In genomic region chr5:45925879-45926410, GRCm38 (mm10) we compare ENCODE assay signal across 9 mouse cellular contexts.
DNase-seq lines count a peak whose midpoint lies in the region; ATAC-seq and TF ChIP-seq lines count a peak whose summit lies in the region.
"Had no signal": no experiment of that assay in that cellular context is flagged by ENCODE, and none has a peak within 500 bp of the region (broad histone marks: within the 10 kb centered on the region; RNA-seq: fewer than 3 reads in every experiment).

No protein-coding gene starts in this region.

- DNase-seq in heart, adult 18-20 months, result peak; percentile 19 to 30
- peak; percentile 40 for DNase-seq in B cell, adult 2 months
- DNase-seq in heart, postnatal 0 days (ENCODE audit: low spot score), result peak; percentile 10
- peak; percentile 1 for DNase-seq in lung, postnatal 25 days (ENCODE audit: low spot score)
- DNase-seq in right cerebral cortex, adult 18-20 months, result no peak

- 47% methylated on average over 9 of the region's 9 CpGs for WGBS in heart, embryonic 11.5 days (ENCODE audit: insufficient replicate concordance)
- WGBS in heart, postnatal 0 days, result 38% methylated on average over 9 of the region's 9 CpGs
- 80% methylated on average over 9 of the region's 9 CpGs for WGBS in forebrain, embryonic 12.5 days
- WGBS in midbrain, embryonic 15.5 days, result 79% methylated on average over 9 of the region's 9 CpGs

- H3K36me3 ChIP-seq in heart, embryonic 11.5 days (ENCODE audit: control insufficient read depth, insufficient read depth, low read length), result no peaks in the 10 kb centered on the region
- H3K36me3 ChIP-seq in heart, postnatal 0 days (replicated peaks; ENCODE audit: control insufficient read depth, insufficient read depth, low read length), result no peaks in the 10 kb centered on the region
- H3K36me3 ChIP-seq in forebrain, embryonic 12.5 days (replicated peaks), result no peaks in the 10 kb centered on the region
- H3K36me3 ChIP-seq in midbrain, embryonic 15.5 days (replicated peaks), result no peaks in the 10 kb centered on the region

- TF ChIP-seq EP300 in heart, postnatal 0 days (IDR thresholded peaks at IDR 0.05; ENCODE audit: low read depth), result peak; percentile 78

- H3K9ac ChIP-seq in heart, embryonic 11.5 days (ENCODE audit: low read depth, low read length), result no peak overlapping the region
- H3K9ac ChIP-seq in heart, postnatal 0 days (replicated peaks; ENCODE audit: low read depth, low read length), result no peak overlapping the region
- H3K9ac ChIP-seq in forebrain, embryonic 12.5 days, result no peak overlapping the region
- H3K9ac ChIP-seq in midbrain, embryonic 15.5 days, result no peak overlapping the region

- no peaks in the 10 kb centered on the region for H3K4me1 ChIP-seq in heart, embryonic 11.5 days (ENCODE audit: control insufficient read depth, insufficient read depth, low read length)
- no peaks in the 10 kb centered on the region for H3K4me1 ChIP-seq in heart, postnatal 0 days (ENCODE audit: control insufficient read depth, insufficient read depth)
- 0 out of 2 replicates have a peak, but pooled peaks cover 4% of the 10 kb centered on the region for H3K4me1 ChIP-seq in forebrain, embryonic 12.5 days
- H3K4me1 ChIP-seq in midbrain, embryonic 15.5 days, result 0 out of 2 replicates have a peak, but pooled peaks cover 3% of the 10 kb centered on the region

- H3K9me3 ChIP-seq in heart, embryonic 11.5 days (replicated peaks; ENCODE audit: control insufficient read depth, low read length), result no peaks in the 10 kb centered on the region
- H3K9me3 ChIP-seq in heart, postnatal 0 days (replicated peaks; ENCODE audit: control insufficient read depth, low read length), result no peaks in the 10 kb centered on the region
- H3K9me3 ChIP-seq in forebrain, embryonic 12.5 days, result no peaks in the 10 kb centered on the region
- H3K9me3 ChIP-seq in midbrain, embryonic 15.5 days, result no peaks in the 10 kb centered on the region

- no peak for TF ChIP-seq CTCF in heart, postnatal 0 days (IDR thresholded peaks at IDR 0.05; ENCODE audit: low read depth)

- no peaks in the 10 kb centered on the region for H3K27me3 ChIP-seq in heart, embryonic 11.5 days (ENCODE audit: control insufficient read depth, insufficient read depth, low read length)
- no peaks in the 10 kb centered on the region for H3K27me3 ChIP-seq in heart, postnatal 0 days (ENCODE audit: control insufficient read depth, insufficient read depth, low read length)
- H3K27me3 ChIP-seq in forebrain, embryonic 12.5 days, result no peaks in the 10 kb centered on the region
- no peaks in the 10 kb centered on the region for H3K27me3 ChIP-seq in midbrain, embryonic 15.5 days (replicated peaks)

- H3K4me2 ChIP-seq in heart, embryonic 11.5 days, result no peak overlapping the region; the same call in 1 of the 2 replicates
- H3K4me2 ChIP-seq in heart, postnatal 0 days (ENCODE audit: low read depth, low read length), result peak overlapping the region; percentile 38
- no peak overlapping the region for H3K4me2 ChIP-seq in forebrain, embryonic 12.5 days
- no peak overlapping the region for H3K4me2 ChIP-seq in midbrain, embryonic 15.5 days

- H3K27ac ChIP-seq in heart, embryonic 11.5 days (ENCODE audit: low read depth, low read length), result no peak overlapping the region
- H3K27ac ChIP-seq in heart, postnatal 0 days (ENCODE audit: low read depth), result peak overlapping the region; percentile 34; the same call in 1 of the 2 replicates
- H3K27ac ChIP-seq in forebrain, embryonic 12.5 days, result no peak overlapping the region
- H3K27ac ChIP-seq in midbrain, embryonic 15.5 days, result no peak overlapping the region

- no peak overlapping the region for H3K4me3 ChIP-seq in heart, embryonic 11.5 days (ENCODE audit: low read depth, low read length)
- 0 out of 2 replicates have a peak overlapping the region, but pooled peaks have one; percentile 11 for H3K4me3 ChIP-seq in heart, postnatal 0 days (ENCODE audit: low read depth, low read length)
- H3K4me3 ChIP-seq in forebrain, embryonic 12.5 days (replicated peaks), result no peak overlapping the region
- H3K4me3 ChIP-seq in midbrain, embryonic 15.5 days, result no peak overlapping the region
- H3K4me3 ChIP-seq: myocyte had no signal

- ATAC-seq in heart, embryonic 11.5 days (replicated peaks; ENCODE audit: insufficient number of reproducible peaks, low FRiP score, low TSS enrichment), result no peak
- peak; percentile 55 for ATAC-seq in heart, postnatal 0 days (ENCODE audit: insufficient read depth, low read depth)
- no peak for ATAC-seq in forebrain, embryonic 12.5 days (ENCODE audit: low FRiP score)
- no peak for ATAC-seq in midbrain, embryonic 15.5 days (replicated peaks)
